Mouse (Mus musculus) c-Kit-positive CD71-positive TER-119-positive erythroid progenitor cells, embryonic 14.5 days (primary cell): ENCODE measurements around the gene Kcnc2.
"Not testable (repeated sequence)": the region's sequence is repeated elsewhere in the genome, so short reads cannot be mapped to it uniquely, and the experiment has no call there.

Experiments used
- DNase-seq: peaks from one replicate; pipeline ENCODE4 v3.0.0-alpha.2; 2013; ENCODE audit warnings: low spot score

Gene Kcnc2

DNA sequence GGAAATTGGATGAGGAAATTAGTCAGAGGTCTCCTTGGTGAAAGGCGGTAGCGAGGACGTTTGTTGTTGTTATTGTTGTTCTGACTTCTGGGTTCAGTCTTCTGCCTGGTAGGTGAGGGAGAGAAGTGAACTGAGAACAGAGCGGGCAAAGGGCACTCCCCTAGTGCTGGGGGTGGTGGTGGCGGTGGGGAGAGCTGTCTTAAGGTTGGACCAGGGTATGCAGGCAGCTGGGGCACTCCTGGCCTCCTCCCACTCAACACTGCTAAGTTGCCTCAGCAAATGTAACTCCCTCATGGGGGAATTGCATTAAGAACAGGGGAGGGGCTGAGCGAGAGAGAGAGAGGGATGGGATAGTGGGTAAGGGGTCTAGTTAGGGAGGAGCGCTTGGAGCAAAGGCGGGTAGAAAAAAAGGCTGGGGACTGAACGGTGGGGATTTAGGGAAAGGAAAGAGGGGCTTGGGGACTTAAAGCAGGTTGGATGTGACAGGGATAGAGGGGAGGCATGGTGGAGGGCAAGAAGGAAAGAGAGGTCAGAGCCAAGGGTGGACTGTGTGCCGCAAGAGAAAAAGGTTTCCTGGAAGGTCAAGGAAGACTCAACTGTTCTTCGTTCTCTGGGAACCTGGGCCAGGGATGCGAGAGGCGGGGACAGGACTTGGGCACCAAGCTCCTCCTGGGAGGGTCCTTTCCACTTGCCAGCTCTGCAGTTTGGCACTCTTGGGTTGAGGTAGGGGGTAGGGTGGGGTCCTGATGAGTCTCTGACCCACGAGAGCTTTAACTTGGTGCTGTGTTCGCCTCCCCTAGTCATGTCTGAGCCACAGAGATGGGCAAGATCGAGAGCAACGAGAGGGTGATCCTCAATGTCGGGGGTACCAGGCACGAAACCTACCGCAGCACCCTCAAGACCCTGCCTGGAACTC, at the start of gene Kcnc2:
Gene Kcnc2 (plus strand): TSS at position 235 of the 916 bp plus-strand sequence.
- no peak for DNase-seq

DNA sequence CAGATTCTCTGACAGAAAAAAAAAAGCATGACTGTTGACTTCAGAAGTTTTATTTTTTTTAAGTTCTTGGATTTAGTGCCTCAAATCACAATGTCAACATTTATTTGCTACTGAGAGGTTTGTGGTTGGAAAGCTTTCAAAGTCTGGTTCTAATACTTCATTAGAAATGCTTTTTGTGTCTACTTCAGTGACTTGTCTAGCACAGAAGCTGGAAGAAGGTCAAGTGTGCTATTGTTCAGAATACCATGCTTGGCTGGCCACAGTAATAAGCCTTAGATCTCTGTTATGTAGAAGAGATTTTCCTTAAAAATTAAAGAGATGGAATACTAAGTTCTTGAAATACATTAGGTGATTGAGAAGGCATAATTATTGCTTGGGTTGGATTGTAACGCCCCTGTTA, 43.8 kb upstream of the Kcnc2 start:
- DNase-seq = no peak

GRCm38 (mm10) chr10:112229091-112229843, 41.7 kb upstream of the Kcnc2 start:
- not testable (repeated sequence) for DNase-seq

GRCm38 (mm10) chr10:112232733-112233132, 38.2 kb upstream of the Kcnc2 start:
- not testable (repeated sequence) for DNase-seq

DNA sequence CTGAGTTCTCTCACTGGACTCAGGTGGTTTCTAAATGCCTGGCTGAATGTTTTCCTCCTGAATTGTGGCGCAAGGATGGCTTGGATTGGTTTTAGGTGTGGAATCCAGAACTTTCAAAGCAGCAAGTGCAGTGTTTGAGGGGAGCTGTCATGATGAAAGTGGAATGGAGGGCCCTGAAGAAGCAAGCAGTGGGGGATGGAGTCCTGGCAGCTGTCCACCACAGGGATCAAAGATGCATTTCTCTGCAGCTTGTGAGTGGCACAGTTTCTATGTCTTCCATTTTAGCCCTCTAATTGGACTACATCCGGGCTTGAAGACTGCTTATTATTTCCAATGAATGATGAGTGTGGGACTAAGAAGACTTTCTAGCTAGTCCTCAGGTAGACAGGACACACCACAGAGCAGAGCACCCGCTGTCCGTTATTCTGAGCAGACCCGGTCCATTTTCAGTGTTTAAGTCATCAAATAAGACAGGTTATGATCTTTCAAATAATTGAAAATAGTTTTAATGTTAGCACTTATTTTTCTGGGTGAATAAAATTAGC, 35.5 kb upstream of the Kcnc2 start:
- DNase-seq = not testable (repeated sequence)

GRCm38 (mm10) chr10:112248273-112248672, 22.6 kb upstream of the Kcnc2 start:
- DNase-seq = no peak

- DNase-seq = no peak
These were observed 7.5 kb upstream of the Kcnc2 start for GRCm38 (mm10) chr10:112263467-112263866.

- no peak for DNase-seq
These were observed 1.4 kb upstream of the Kcnc2 start for GRCm38 (mm10) chr10:112269481-112269880.

DNA sequence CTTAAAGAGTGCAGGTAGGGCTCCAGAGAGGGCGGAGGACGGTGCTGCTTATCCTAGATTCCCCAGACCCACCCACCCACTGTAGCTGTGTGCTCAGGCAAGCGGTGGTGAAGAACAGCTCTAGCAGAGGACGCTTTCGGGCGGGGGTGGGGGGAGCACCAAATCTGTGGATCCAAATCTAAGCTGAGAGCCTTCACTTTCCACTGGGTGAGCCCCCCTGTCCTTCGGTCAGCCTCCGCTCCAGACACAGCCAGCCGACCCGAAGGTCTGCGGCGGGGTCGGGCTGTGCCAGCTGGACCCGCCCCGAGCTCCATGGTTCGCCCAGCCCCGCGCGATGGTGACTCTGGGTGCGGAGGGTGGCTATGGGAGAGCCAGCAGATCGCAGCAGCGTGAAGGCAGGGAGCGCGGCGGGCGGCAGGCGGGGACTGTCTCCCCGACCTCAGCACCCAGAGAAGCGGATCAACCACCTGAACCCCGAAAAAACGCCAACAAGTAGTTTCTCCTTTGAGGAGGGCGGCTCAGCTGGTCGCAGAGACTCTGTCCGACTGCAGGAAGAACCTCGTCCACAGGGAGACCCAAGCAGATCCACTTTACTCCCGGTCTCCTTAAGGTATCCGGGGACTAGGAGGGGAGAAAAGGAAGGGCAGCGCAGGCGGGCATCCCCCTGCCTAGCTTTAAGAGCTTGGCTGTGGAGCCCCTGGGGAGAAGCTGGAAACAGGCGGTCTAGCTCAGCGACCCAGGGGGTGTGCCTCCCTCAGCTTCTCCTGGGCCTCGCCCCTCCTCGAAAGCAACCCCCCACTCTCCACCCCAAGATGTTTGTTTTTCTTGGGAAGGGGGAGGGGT, 761 bp upstream of the Kcnc2 start:
- DNase-seq = no peak

DNA sequence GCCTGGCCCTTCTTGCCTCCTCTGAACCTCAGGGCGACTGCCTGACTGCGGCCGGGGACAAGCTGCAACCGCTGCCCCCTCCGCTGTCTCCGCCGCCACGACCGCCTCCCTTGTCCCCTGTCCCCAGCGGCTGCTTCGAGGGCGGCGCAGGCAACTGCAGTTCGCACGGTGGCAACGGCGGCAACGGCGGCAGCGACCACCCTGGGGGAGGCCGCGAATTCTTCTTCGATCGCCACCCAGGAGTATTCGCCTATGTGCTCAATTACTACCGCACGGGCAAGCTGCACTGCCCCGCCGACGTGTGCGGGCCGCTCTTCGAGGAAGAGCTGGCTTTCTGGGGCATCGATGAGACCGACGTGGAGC, 863 bp downstream of the Kcnc2 start:
- DNase-seq = no peak

DNA sequence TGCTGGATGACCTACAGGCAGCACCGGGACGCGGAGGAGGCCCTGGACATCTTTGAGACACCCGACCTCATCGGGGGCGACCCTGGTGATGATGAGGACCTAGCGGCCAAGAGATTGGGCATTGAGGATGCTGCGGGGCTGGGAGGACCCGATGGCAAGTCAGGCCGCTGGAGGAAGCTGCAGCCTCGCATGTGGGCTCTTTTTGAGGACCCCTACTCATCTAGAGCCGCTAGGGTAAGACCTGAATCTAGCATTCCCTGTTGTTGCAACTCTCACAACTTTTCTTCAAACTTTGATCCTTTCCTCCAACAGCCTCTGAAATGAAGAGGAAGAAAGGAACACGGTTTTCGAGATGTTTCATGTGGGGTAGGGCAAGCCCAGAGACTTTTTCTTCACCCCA, 1.2 kb downstream of the Kcnc2 start:
- DNase-seq = no peak

- no peak for DNase-seq
These were observed 7.1 kb downstream of the Kcnc2 start for GRCm38 (mm10) chr10:112277996-112278395.

GRCm38 (mm10) chr10:112315136-112315535, 44.2 kb downstream of the Kcnc2 start:
- DNase-seq = no peak

- no peak for DNase-seq
These were observed 46.9 kb downstream of the Kcnc2 start for GRCm38 (mm10) chr10:112317783-112318182.

GRCm38 (mm10) chr10:112357669-112358362, 86.9 kb downstream of the Kcnc2 start:
- no peak for DNase-seq

DNA sequence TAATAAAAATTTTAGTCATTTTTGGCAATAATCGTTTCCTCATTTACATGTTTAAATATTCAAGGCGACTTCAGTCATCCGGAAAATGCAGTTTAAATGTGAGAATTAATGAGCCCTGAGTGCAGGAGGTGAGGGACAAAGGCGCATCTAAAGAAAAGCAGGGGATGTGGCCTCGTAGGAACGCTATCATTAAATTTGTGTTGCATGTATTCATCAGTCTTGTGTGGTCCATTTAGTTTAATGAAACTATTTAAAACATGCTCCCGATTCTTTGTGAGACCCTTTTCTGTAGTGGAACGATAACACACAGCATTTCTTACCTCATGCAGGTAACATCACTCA, 87.4 kb downstream of the Kcnc2 start:
- DNase-seq = no peak

GRCm38 (mm10) chr10:112360704-112361103, 89.8 kb downstream of the Kcnc2 start:
- DNase-seq = no peak

GRCm38 (mm10) chr10:112368369-112368768, 97.4 kb downstream of the Kcnc2 start:
- no peak for DNase-seq

DNA sequence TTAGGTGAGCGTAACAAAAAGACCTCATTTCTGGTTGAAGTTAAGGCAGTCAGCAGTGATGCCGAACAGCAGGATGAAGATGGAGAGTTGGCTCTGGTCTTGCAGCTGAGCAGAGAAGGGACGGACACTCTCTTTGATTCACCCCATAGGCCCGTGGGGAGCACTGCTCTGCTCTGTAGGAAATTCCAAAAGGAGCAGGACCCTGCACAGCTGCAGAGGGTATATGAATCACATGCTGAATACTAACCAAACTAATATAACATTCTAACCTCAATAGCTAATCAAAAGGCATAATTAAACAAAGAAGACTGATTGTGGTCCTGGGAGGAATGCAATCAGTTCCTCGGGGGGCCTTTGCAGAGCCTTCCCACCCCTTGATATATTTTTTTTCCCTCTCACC, 106.2 kb downstream of the Kcnc2 start:
- DNase-seq = no peak

GRCm38 (mm10) chr10:112378465-112378864, 107.5 kb downstream of the Kcnc2 start:
- DNase-seq = no peak

DNA sequence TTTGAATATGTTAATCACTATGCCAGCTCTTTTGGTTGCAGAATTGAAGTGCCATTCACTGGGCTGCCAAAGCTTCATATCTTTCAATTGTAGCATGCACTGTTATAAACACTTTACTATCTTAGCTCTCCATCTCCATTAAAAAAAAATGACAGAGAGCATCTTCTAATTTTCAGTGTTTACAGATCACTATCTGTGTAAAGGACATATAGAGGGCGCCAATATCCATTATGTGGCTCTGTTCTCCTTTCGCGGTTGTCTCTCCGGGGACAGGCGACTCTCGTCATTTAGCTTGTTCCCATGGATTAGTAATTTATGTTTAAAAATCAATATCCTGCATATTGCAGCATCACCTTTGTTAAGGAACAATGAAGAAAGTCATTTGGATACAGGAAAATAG, 109.7 kb downstream of the Kcnc2 start:
- no peak for DNase-seq
